Mouse (Mus musculus): Measurements from ENCODE around the gene Olfr1443.
"Not testable (repeated sequence)": the region's sequence is repeated elsewhere in the genome, so short reads cannot be mapped to it uniquely, and the experiment has no call there.

Olfr1443 gene

GRCm38 (mm10) chr19:12677812-12678211 lies at the start of gene Olfr1443:
TSS of gene Olfr1443 (plus strand) at chr19:12678112.
- DNase-seq (ENCODE audit: low spot score in 2 of 2) = no peak

- DNase-seq (ENCODE audit: low spot score in 2 of 2) = no peak
Observed at GRCm38 (mm10) chr19:12633176-12633575, 44.7 kb upstream of the Olfr1443 start, which contains the start of gene Glyat. TSS of gene Glyat (plus strand) at chr19:12633308.

GRCm38 (mm10) chr19:12634259-12634658 lies 43.7 kb upstream of the Olfr1443 start:
- DNase-seq (ENCODE audit: low spot score in 2 of 2) = no peak

GRCm38 (mm10) chr19:12634963-12635362 lies 42.9 kb upstream of the Olfr1443 start:
- no peak for DNase-seq (ENCODE audit: low spot score in 2 of 2)

GRCm38 (mm10) chr19:12636863-12637262 lies 41.0 kb upstream of the Olfr1443 start:
- DNase-seq (ENCODE audit: low spot score in 2 of 2) = no peak

GRCm38 (mm10) chr19:12638049-12638448 lies 39.9 kb upstream of the Olfr1443 start:
- DNase-seq (ENCODE audit: low spot score in 2 of 2) = no peak

- DNase-seq (ENCODE audit: low spot score in 2 of 2) = no peak
Observed at GRCm38 (mm10) chr19:12649511-12649910, 28.4 kb upstream of the Olfr1443 start.

GRCm38 (mm10) chr19:12666156-12666555 lies 11.8 kb upstream of the Olfr1443 start:
- DNase-seq (ENCODE audit: low spot score in 2 of 2) = no peak

GRCm38 (mm10) chr19:12668601-12669000 lies 9.3 kb upstream of the Olfr1443 start:
- not testable (repeated sequence) for DNase-seq (ENCODE audit: low spot score in 2 of 2)

- no peak for DNase-seq (ENCODE audit: low spot score in 2 of 2)
Observed at GRCm38 (mm10) chr19:12670139-12670538, 7.8 kb upstream of the Olfr1443 start, which contains the start of gene Olfr1442. TSS of gene Olfr1442 (plus strand) at chr19:12670439.

- no peak for DNase-seq (ENCODE audit: low spot score in 2 of 2)
Observed at GRCm38 (mm10) chr19:12671051-12671450, 6.9 kb upstream of the Olfr1443 start.

- DNase-seq (ENCODE audit: low spot score in 2 of 2) = no peak
Observed at GRCm38 (mm10) chr19:12684638-12685037, 6.7 kb downstream of the Olfr1443 start.

GRCm38 (mm10) chr19:12685231-12685630 lies 7.3 kb downstream of the Olfr1443 start:
- no peak for DNase-seq (ENCODE audit: low spot score in 2 of 2)

GRCm38 (mm10) chr19:12695590-12695989 lies 17.7 kb downstream of the Olfr1443 start, which contains the start of gene Keg1:
TSS of gene Keg1 (plus strand) at chr19:12695786.
- DNase-seq (ENCODE audit: low spot score in 2 of 2) = no peak

- no peak for DNase-seq (ENCODE audit: low spot score in 2 of 2)
Observed at GRCm38 (mm10) chr19:12696221-12696620, 18.3 kb downstream of the Olfr1443 start.

GRCm38 (mm10) chr19:12708458-12708857 lies 30.5 kb downstream of the Olfr1443 start:
- no peak for DNase-seq (ENCODE audit: low spot score in 2 of 2)

GRCm38 (mm10) chr19:12708986-12709385 lies 31.1 kb downstream of the Olfr1443 start:
- no peak for DNase-seq (ENCODE audit: low spot score in 2 of 2)

GRCm38 (mm10) chr19:12719189-12719588 lies 41.3 kb downstream of the Olfr1443 start:
- DNase-seq (ENCODE audit: low spot score in 2 of 2) = no peak

GRCm38 (mm10) chr19:12720463-12720862 lies 42.6 kb downstream of the Olfr1443 start:
- no peak for DNase-seq (ENCODE audit: low spot score in 2 of 2)

- DNase-seq (ENCODE audit: low spot score in 2 of 2) = not testable (repeated sequence)
Observed at GRCm38 (mm10) chr19:12720919-12721318, 43.0 kb downstream of the Olfr1443 start.

- DNase-seq (ENCODE audit: low spot score in 2 of 2) = not testable (repeated sequence)
Observed at GRCm38 (mm10) chr19:12721596-12721995, 43.7 kb downstream of the Olfr1443 start.

GRCm38 (mm10) chr19:12722308-12722707 lies 44.4 kb downstream of the Olfr1443 start:
- no peak for DNase-seq (ENCODE audit: low spot score in 2 of 2)

- DNase-seq (ENCODE audit: low spot score in 2 of 2) = no peak
Observed at GRCm38 (mm10) chr19:12725851-12726250, 47.9 kb downstream of the Olfr1443 start.

GRCm38 (mm10) chr19:12731036-12731435 lies 53.1 kb downstream of the Olfr1443 start:
- no peak for DNase-seq (ENCODE audit: low spot score in 2 of 2)

Data from urinary bladder, postnatal 4 days (tissue).